Mouse (Mus musculus): ENCODE data around the gene Nwd1. TPM values are rescaled to one million over a fixed set of nuclear protein-coding genes. Genes with fewer than 3 reads are reported as not detected.

Gene Nwd1
- polyA plus RNA-seq, 1 experiment from 2014 or later, result 0.13 TPM

DNA sequence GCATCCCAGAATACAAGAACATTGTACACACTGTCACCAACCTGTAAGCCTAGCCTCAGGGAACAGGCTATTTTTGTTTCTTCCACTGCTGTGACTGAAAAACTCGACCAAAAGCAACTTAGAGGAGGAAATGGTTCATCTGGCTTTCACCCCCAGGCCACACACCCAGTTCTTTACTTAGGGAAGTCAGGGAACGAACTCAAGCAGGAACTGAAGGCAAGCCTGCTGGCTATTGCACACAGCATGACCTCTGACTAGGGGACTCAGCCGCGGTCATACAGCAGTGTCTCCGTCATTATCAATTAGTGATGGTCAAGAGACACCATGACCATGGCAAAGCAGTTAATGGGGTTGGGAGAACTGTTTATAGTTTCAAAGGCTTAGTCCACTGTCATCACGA is 66.1 kb downstream of the Nwd1 start:
- 59% methylated on average over 6 of the region's 6 CpGs for WGBS
- Histone ChIP-seq H3K27me3 (replicated peaks) (peaks cover 7% of the 10 kb centered on the region; the same call in 1 of the 2 replicates), H3K9ac (no peak overlapping the region), H3K36me3 (no peaks in the 10 kb centered on the region), H3K4me3 (no peak overlapping the region), H3K4me1 (replicated peaks) (no peaks in the 10 kb centered on the region), H3K4me2 (no peak overlapping the region), H3K9me3 (replicated peaks) (no peaks in the 10 kb centered on the region), H3K27ac (ENCODE audit: poor library complexity, severe bottlenecking) (no peak overlapping the region)
- no peak for ATAC-seq (ENCODE audit: insufficient number of reproducible peaks, low FRiP score)

DNA sequence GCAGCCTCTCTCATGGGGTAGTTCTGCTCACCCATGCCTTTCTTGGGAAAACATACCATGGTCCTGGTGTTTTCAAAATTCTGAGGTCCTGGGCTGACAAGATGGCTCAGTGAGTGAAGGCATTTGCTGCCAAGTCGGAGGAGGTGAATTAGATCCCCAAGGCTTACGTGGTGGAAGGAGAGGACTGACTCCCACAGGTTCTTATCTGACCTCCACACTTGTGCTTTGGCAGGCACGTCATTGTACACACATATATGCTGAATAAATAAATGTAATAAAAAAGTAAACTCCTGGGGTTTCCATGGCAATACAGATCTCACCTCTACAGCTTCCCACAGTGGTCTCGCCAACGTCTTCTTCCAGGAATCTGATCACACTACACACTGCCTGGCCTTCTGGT is 70.1 kb downstream of the Nwd1 start:
- H3K36me3 ChIP-seq, result no peaks in the 10 kb centered on the region
- H3K9ac ChIP-seq, result no peak overlapping the region
- H3K4me3 ChIP-seq, result no peak overlapping the region
- no peak for ATAC-seq (ENCODE audit: insufficient number of reproducible peaks, low FRiP score)
- peaks cover 4% of the 10 kb centered on the region; the same call in 1 of the 2 replicates for H3K27me3 ChIP-seq (replicated peaks)
- WGBS, result 71% methylated on average over 5 of the region's 5 CpGs
- H3K27ac ChIP-seq (ENCODE audit: poor library complexity, severe bottlenecking), result no peak overlapping the region
- H3K9me3 ChIP-seq (replicated peaks), result no peaks in the 10 kb centered on the region
- H3K4me1 ChIP-seq (replicated peaks), result no peaks in the 10 kb centered on the region
- H3K4me2 ChIP-seq, result no peak overlapping the region

DNA sequence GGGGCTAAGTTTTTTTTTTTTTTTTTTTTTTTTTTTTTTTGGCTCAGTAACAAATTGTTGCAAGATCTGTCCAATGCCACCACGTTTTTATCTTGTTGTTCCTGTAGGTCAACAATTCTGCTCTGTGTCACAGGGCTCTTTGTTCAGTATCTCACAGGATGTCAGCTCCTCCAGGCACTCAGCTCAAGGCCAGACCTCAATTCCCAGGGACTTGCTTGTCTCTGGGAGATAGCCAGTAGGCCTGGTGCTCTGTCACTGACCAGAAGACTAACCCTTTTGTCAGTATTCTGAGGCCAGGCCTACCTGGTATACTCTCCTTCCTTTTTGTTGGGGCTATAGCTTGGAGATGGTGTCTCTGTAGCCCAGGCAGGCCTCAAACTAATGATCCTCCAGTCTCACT is 74.0 kb downstream of the Nwd1 start:
- 4% methylated on average over 1 of the region's 1 CpGs for WGBS
- no peaks in the 10 kb centered on the region for H3K9me3 ChIP-seq (replicated peaks)
- peaks cover 10% of the 10 kb centered on the region for H3K36me3 ChIP-seq
- ATAC-seq (ENCODE audit: insufficient number of reproducible peaks, low FRiP score), result peak; percentile 37
- H3K27ac ChIP-seq (ENCODE audit: poor library complexity, severe bottlenecking), result no peak overlapping the region
- H3K4me3 ChIP-seq, result no peak overlapping the region
- H3K27me3 ChIP-seq (replicated peaks), result peaks cover 4% of the 10 kb centered on the region; the same call in 1 of the 2 replicates
- H3K4me1 ChIP-seq (replicated peaks), result peaks cover 10% of the 10 kb centered on the region
- H3K9ac ChIP-seq, result no peak overlapping the region
- no peak overlapping the region for H3K4me2 ChIP-seq

DNA sequence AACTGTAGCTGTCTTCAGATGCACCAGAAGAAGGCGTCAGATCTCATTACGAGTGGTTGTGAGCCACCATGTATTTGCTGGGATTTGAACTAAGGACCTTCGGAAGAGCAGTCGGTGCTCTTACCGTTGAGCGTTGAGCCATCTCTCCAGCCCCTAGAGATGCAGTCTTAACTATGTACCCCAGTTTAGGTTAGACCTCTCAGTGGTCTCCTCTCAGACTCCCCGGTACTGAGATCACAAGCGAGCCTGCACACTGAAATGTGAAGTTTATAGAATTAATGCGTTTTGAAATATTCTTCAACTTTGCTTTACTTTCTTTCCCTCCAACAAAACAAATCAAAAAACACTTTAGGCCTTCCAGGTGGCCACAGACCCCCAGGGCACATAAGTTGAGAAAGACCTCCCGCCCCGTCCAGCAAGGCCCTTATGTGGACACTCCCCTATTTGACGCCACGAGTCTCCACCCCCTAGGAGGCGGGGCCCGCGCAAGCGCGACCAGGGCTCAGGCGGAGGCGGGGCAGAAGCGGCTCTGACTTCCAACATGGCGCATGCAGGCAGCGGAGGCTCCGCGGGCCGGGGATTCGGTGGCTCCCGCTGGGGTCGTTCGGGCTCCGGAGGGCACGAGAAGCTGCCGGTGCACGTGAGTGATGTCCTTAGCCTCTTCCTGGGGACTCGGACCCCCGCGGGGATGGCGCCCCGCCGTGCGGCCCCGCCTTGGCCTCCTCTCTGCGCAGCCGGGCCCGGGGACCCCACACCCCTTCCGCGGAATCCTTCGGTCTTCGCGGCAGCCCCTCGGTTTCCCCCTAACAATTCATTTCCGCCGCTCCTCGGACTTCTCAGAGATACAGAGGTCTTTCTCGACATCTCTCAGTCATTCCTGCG is 76.5 kb downstream of the Nwd1 start, which contains the start of gene Sin3b:
Sin3b (plus strand) TSS at position 517 of the 882 bp plus-strand sequence.
- WGBS, result 15% methylated on average over 49 of the region's 56 CpGs
- Histone ChIP-seq H3K9ac (peak within 1 kb of the TSS; percentile 97), H3K9me3 (replicated peaks) (no peaks in the 10 kb centered on the region), H3K4me3 (peak within 1 kb of the TSS; percentile 96), H3K27me3 (replicated peaks) (no peaks in the 10 kb centered on the region), H3K4me2 (peak within 1 kb of the TSS; percentile 99), H3K4me1 (replicated peaks) (peaks cover 11% of the 10 kb centered on the region), H3K36me3 (peaks cover 35% of the 10 kb centered on the region), H3K27ac (ENCODE audit: poor library complexity, severe bottlenecking) (no peak within 1 kb of the TSS)
- ATAC-seq (ENCODE audit: insufficient number of reproducible peaks, low FRiP score), result peak; percentile 95

DNA sequence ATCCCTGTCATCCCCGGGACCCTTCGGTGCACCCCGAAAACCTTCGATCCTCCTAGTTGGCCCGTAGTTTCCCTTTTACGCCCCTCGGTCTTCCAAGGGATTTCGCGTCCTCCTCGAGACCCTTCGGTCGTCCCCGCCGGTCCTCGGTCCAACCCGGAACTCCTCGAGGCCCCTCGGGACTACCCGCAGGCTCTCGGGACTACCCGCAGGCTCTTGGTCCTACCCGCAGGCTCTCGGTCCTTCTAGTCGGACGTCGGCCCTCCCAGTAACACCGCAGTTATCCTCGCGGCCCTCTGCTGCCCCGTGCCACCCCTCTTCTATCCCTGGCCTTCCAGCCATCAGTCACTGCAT is 77.1 kb downstream of the Nwd1 start:
- peaks cover 41% of the 10 kb centered on the region for H3K36me3 ChIP-seq
- WGBS, result under 1% methylated on average over 30 of the region's 30 CpGs
- H3K27me3 ChIP-seq (replicated peaks), result no peaks in the 10 kb centered on the region
- H3K27ac ChIP-seq (ENCODE audit: poor library complexity, severe bottlenecking), result no peak overlapping the region
- peak overlapping the region; percentile 96 for H3K4me3 ChIP-seq
- peak; percentile 37 for ATAC-seq (ENCODE audit: insufficient number of reproducible peaks, low FRiP score)
- H3K9ac ChIP-seq, result peak overlapping the region; percentile 97
- H3K9me3 ChIP-seq (replicated peaks), result no peaks in the 10 kb centered on the region
- H3K4me1 ChIP-seq (replicated peaks), result peaks cover 13% of the 10 kb centered on the region
- peak overlapping the region; percentile 99 for H3K4me2 ChIP-seq

DNA sequence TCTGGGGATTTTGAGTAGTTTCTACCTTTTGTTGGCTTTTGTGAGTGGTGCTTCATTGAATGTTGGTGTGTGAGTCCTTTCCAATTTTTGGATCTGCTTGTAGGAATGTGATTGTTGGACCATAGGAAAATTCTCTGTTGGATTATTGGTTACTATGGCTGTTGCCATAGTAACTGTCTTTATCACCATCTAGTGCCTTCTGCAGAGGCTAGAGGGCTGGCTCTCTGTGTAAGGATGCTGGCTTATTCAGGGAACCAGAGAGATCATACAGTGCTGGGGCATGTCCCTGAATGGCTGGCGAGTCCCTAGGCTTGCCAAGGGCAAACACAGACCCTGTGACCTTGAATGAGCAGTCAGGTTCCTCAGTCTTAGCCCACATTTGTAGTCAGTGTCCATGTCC is 82.1 kb downstream of the Nwd1 start:
- no peak for ATAC-seq (ENCODE audit: insufficient number of reproducible peaks, low FRiP score)
- Histone ChIP-seq H3K4me2 (no peak overlapping the region), H3K4me3 (no peak overlapping the region), H3K36me3 (peaks cover 88% of the 10 kb centered on the region), H3K4me1 (replicated peaks) (peaks cover 16% of the 10 kb centered on the region), H3K9ac (no peak overlapping the region), H3K27ac (ENCODE audit: poor library complexity, severe bottlenecking) (no peak overlapping the region), H3K9me3 (replicated peaks) (no peaks in the 10 kb centered on the region), H3K27me3 (replicated peaks) (no peaks in the 10 kb centered on the region)
- WGBS, result 85% methylated on average over 1 of the region's 1 CpGs

DNA sequence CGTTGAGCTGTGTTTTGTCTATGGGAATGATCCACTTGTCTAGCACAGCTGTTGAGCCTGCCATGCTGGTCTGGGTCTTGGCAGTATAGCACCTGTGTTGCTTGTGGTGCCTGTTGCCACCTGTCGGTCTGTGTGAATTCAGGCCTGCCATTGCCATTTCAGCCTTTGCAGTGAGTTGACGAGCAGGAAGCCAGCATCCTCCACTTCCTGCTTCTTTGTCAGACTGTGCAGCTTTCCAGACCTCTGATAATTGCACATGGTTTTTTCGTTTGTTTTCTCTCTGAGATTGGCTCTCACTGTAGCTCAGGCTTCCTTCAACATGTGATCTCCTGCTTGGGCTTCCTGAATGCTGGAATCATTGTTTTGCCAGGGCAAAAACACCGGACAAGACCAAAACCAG is 88.5 kb downstream of the Nwd1 start:
- Histone ChIP-seq H3K4me3 (no peak overlapping the region), H3K27ac (ENCODE audit: poor library complexity, severe bottlenecking) (peak overlapping the region; percentile 67; the same call in 1 of the 2 replicates), H3K4me1 (replicated peaks) (no peaks in the 10 kb centered on the region), H3K9ac (no peak overlapping the region), H3K4me2 (no peak overlapping the region), H3K27me3 (replicated peaks) (no peaks in the 10 kb centered on the region), H3K36me3 (peaks cover 96% of the 10 kb centered on the region), H3K9me3 (replicated peaks) (no peaks in the 10 kb centered on the region)
- WGBS, result 68% methylated on average over 5 of the region's 5 CpGs
- peak; percentile 74 for ATAC-seq (ENCODE audit: insufficient number of reproducible peaks, low FRiP score)

DNA sequence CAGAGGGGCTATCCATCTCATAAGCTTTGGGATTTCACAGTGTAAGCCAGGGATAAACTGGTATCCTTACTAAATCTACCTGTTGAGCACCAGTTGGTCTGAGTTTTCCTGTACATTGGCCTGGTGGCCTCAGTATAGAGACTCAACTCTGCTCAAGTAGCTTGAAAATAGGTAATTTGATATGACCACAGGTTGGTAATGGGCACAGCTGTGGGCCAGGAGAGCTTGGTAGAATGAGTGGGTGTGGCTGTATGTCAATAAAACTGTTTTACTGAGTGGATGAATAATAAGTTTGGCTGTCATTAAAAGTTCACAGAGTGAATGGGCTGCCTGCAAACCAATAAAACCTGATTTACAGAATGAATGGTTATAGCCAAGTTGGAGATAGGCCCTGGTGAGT is 90.4 kb downstream of the Nwd1 start:
- no peaks in the 10 kb centered on the region for H3K4me1 ChIP-seq (replicated peaks)
- no peak overlapping the region for H3K4me2 ChIP-seq
- H3K36me3 ChIP-seq, result peaks cover 96% of the 10 kb centered on the region
- H3K9me3 ChIP-seq (replicated peaks), result no peaks in the 10 kb centered on the region
- no peak overlapping the region for H3K9ac ChIP-seq
- no peaks in the 10 kb centered on the region for H3K27me3 ChIP-seq (replicated peaks)
- H3K4me3 ChIP-seq, result no peak overlapping the region
- no peak overlapping the region for H3K27ac ChIP-seq (ENCODE audit: poor library complexity, severe bottlenecking)
- ATAC-seq (ENCODE audit: insufficient number of reproducible peaks, low FRiP score), result no peak

DNA sequence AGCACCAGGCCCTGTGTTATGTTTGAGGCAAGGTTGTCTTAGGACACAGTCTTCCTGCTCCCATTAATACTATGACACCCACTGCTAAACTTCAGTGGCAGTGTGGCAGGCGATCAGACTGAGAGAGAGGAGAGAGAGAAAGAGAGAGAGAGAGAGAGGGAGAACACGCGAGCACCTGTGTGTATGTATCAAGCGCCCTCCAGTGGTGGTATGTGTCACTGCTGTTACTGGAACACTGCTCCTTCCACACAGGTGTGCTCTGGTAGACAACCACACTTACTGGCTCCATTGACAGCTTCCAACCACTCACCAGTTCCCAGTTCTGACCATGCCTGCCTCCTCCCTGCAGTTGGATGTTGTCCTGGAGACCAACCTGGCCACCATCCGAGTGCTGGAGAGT is 99.5 kb downstream of the Nwd1 start:
- no peaks in the 10 kb centered on the region for H3K27me3 ChIP-seq (replicated peaks)
- H3K9me3 ChIP-seq (replicated peaks), result no peaks in the 10 kb centered on the region
- ATAC-seq (ENCODE audit: insufficient number of reproducible peaks, low FRiP score), result 0 out of 2 replicates have a peak, but pooled peaks have one; percentile 22
- 43% methylated on average over 5 of the region's 5 CpGs for WGBS
- H3K4me1 ChIP-seq (replicated peaks), result no peaks in the 10 kb centered on the region
- peaks cover 97% of the 10 kb centered on the region for H3K36me3 ChIP-seq
- no peak overlapping the region for H3K4me2 ChIP-seq
- H3K9ac ChIP-seq, result no peak overlapping the region
- no peak overlapping the region for H3K4me3 ChIP-seq
- H3K27ac ChIP-seq (ENCODE audit: poor library complexity, severe bottlenecking), result no peak overlapping the region

DNA sequence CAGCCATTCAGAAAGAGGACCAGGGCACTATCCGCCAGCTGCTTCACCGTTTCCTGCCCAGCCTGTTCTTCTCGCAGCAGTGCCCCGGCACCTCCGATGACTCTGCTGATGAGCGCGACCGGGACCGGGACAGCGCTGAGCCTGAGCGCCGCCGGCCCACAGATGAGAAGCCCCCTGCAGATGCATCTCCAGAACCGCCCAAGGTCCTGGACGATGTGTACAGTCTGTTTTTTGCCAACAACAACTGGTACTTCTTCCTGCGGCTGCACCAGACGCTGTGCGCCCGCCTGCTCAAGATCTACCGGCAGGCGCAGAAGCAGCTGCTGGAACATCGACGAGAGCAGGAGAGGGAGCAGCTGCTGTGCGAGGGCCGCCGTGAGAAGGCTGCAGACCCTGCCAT is 103.3 kb downstream of the Nwd1 start:
- Histone ChIP-seq H3K27ac (ENCODE audit: poor library complexity, severe bottlenecking) (no peak overlapping the region), H3K4me2 (no peak overlapping the region)
- no peak for ATAC-seq (ENCODE audit: insufficient number of reproducible peaks, low FRiP score)

DNA sequence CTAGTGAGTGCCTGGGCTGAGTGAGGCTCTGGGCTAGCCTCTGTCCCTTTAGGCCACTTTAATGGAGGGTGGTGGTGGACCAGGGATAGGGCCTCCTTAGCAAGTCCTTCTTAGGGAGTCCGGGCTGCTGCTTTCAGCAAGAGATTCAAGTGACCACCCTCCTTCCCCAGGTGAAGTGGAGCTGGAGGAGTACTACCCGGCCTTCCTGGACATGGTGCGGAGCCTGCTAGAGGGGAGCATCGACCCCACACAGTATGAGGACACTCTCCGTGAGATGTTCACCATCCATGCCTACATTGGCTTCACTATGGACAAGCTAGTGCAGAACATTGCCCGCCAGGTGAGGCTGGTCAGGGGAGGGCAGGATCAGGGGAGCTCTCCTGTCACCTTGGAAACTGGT is 103.8 kb downstream of the Nwd1 start:
- Histone ChIP-seq H3K4me1 (replicated peaks) (no peaks in the 10 kb centered on the region), H3K27ac (ENCODE audit: poor library complexity, severe bottlenecking) (no peak overlapping the region), H3K9ac (no peak overlapping the region), H3K27me3 (replicated peaks) (no peaks in the 10 kb centered on the region), H3K4me3 (no peak overlapping the region), H3K4me2 (no peak overlapping the region), H3K9me3 (replicated peaks) (no peaks in the 10 kb centered on the region), H3K36me3 (peaks cover 94% of the 10 kb centered on the region)
- WGBS, result 95% methylated on average over 6 of the region's 6 CpGs
- no peak for ATAC-seq (ENCODE audit: insufficient number of reproducible peaks, low FRiP score)

More for the DNA sequence above, 103.3 kb downstream of the Nwd1 start:
- H3K4me1 ChIP-seq (replicated peaks), result no peaks in the 10 kb centered on the region
- H3K4me3 ChIP-seq, result no peak overlapping the region
- H3K9me3 ChIP-seq (replicated peaks), result no peaks in the 10 kb centered on the region
- 90% methylated on average over 26 of the region's 26 CpGs for WGBS
- H3K27me3 ChIP-seq (replicated peaks), result no peaks in the 10 kb centered on the region
- no peak overlapping the region for H3K9ac ChIP-seq
- H3K36me3 ChIP-seq, result peaks cover 98% of the 10 kb centered on the region

Data from heart, embryonic 12.5 days (tissue).